Mouse (Mus musculus) v-Abl transformed pro-B cells (cell line): ENCODE data around the gene Yif1a.

Experiments
- in situ Hi-C, 2 experiments: fragments of 400-800 bp; cut with MboI; formaldehyde crosslinking; loops; one replicate each; pipeline ENCODE4 v1.15.1; 2025; ENCODE audit not compliant: unreplicated experiment in 2 of 2

Gene Yif1a

GRCm38 (mm10) chr19:5108702-5109101, 20.4 kb downstream of the Yif1a start:
- in situ Hi-C loops = no loop called here

GRCm38 (mm10) chr19:5109659-5110453, 21.5 kb downstream of the Yif1a start:
- in situ Hi-C loops = no loop called here

GRCm38 (mm10) chr19:5113783-5114182, 25.4 kb downstream of the Yif1a start:
- in situ Hi-C loops = no loop called here

GRCm38 (mm10) chr19:5117494-5118383, 29.4 kb downstream of the Yif1a start:
- in situ Hi-C loops = no loop called here

- in situ Hi-C loops = no loop called here
These were observed 30.0 kb downstream of the Yif1a start, which contains the start of gene Klc2 for GRCm38 (mm10) chr19:5118384-5118698. TSS of gene Klc2 (minus strand) at chr19:5118560.

GRCm38 (mm10) chr19:5122492-5122891, 34.2 kb downstream of the Yif1a start:
- in situ Hi-C loops = no loop called here

- in situ Hi-C loops = no loop called here
These were observed 34.9 kb downstream of the Yif1a start for GRCm38 (mm10) chr19:5123241-5123640.

GRCm38 (mm10) chr19:5124055-5124614, 35.8 kb downstream of the Yif1a start:
- in situ Hi-C loops = no loop called here

GRCm38 (mm10) chr19:5129770-5130169, 41.4 kb downstream of the Yif1a start:
- in situ Hi-C loops = no loop called here

- in situ Hi-C loops = no loop called here
These were observed 42.9 kb downstream of the Yif1a start for GRCm38 (mm10) chr19:5131237-5131636.

- in situ Hi-C loops = loop anchor here (5.0 kb wide), 2 partner anchors 47 to 52 kb away; partner anchors contain the start of genes Tmem151a (in 1 of the 2) and Yif1a (in 1 of the 2)
These were observed 51.3 kb downstream of the Yif1a start for GRCm38 (mm10) chr19:5139640-5140039.
